Mouse (Mus musculus) kidney, adult 2 months (tissue): ENCODE data around the gene Zfp704.

Source experiments
- CTCF ChIP-seq: fragments of 200-500 bp; conservative IDR thresholded peaks from 2 replicates; pipeline ENCODE4 v1.5.1; 2011; ENCODE audit warnings: low read depth, mild to moderate bottlenecking, control low read depth, low read length, moderate library complexity, mixed read lengths; ENCODE audit not compliant: insufficient read depth, insufficient read length
- POLR2A ChIP-seq: fragments of 200-500 bp; IDR thresholded peaks from one replicate; pipeline ENCODE4 v1.6.1; 2011; ENCODE audit warnings: low read depth, low read length, control low read depth

DNA sequence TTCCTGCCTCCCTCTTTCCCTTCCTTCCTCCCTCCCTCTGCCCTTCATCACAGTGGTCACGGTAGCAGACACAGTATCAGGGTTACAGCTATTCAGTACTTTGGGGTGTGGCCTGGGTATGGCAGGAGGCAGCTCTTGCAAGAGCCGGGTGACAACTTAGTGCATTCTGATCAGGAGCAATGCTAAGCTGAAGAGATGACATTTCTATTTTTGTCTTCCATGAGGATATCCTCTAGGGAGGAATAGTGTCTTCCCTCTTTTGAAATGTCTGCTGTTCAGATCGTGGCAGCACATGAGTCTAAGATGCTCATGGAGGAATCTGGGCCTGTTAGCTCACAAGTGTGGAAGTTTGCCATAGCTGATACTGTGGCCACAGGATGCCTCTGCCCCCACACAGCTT lies 177.7 kb downstream of the Zfp704 start:
- TF ChIP-seq POLR2A (no peak), CTCF (no peak)
